Mouse (Mus musculus) layer of hippocampus, postnatal 10 days (tissue): ENCODE results near the gene Itgae. TPM values are rescaled to one million over a fixed set of nuclear protein-coding genes. Genes with fewer than 3 reads are reported as not detected.

Source experiments
- DNase-seq, 2 experiments: peaks; one replicate each; pipeline ENCODE4 v3.0.0; 2021; ENCODE audit warnings: low spot score in 2 of 2
- long read RNA-seq: library from polyadenylated mRNA; stranded (forward); transcript quantifications from one replicate; pipeline ENCODE4 v2.0.0, GENCODE M21; 2023
- total RNA-seq, 2 experiments: library from RNA; stranded (reverse); gene quantifications; 2 replicates each; pipeline ENCODE4 v1.2.3; 2021

The Itgae gene
- under 1 TPM; 0.11 to 0.32 TPM for total RNA-seq
- long read RNA-seq = 0 reads

GRCm38 (mm10) chr11:73090283-73090682, at the start of gene Itgae:
Gene Itgae, plus strand, starts transcription at chr11:73090583.
- no peak for DNase-seq

GRCm38 (mm10) chr11:73044229-73044755, 46.1 kb upstream of the Itgae start:
- DNase-seq = no peak

GRCm38 (mm10) chr11:73044789-73045188, 45.6 kb upstream of the Itgae start:
- DNase-seq = no peak

- peak; percentile 95 to 97 for DNase-seq
These were observed 42.8 kb upstream of the Itgae start, which contains the start of gene Ncbp3 for GRCm38 (mm10) chr11:73047542-73047996. Gene Ncbp3, plus strand, starts transcription at chr11:73047783.

- no peak for DNase-seq
These were observed 42.1 kb upstream of the Itgae start for GRCm38 (mm10) chr11:73048030-73048876.

- DNase-seq = peak; percentile 82 to 86
These were observed 41.0 kb upstream of the Itgae start for GRCm38 (mm10) chr11:73049335-73049734.

GRCm38 (mm10) chr11:73052795-73053194, 37.6 kb upstream of the Itgae start:
- no peak for DNase-seq

GRCm38 (mm10) chr11:73057701-73058100, 32.7 kb upstream of the Itgae start:
- no peak for DNase-seq

GRCm38 (mm10) chr11:73059630-73060029, 30.8 kb upstream of the Itgae start:
- DNase-seq = no peak

- no peak for DNase-seq
These were observed 29.0 kb upstream of the Itgae start for GRCm38 (mm10) chr11:73061413-73061812.

- DNase-seq = peak; percentile 58 to 74
These were observed 18.5 kb upstream of the Itgae start for GRCm38 (mm10) chr11:73071839-73072238.

GRCm38 (mm10) chr11:73076295-73076694, 14.1 kb upstream of the Itgae start:
- DNase-seq = no peak

GRCm38 (mm10) chr11:73076733-73077132, 13.7 kb upstream of the Itgae start:
- no peak for DNase-seq

- no peak for DNase-seq
These were observed 13.1 kb upstream of the Itgae start for GRCm38 (mm10) chr11:73077211-73077720.

GRCm38 (mm10) chr11:73078615-73079014, 11.8 kb upstream of the Itgae start:
- DNase-seq = no peak

- no peak for DNase-seq
These were observed 10.1 kb upstream of the Itgae start for GRCm38 (mm10) chr11:73080306-73080705.

GRCm38 (mm10) chr11:73084303-73084702, 6.1 kb upstream of the Itgae start:
- DNase-seq = no peak

GRCm38 (mm10) chr11:73084804-73085231, 5.6 kb upstream of the Itgae start:
- peak; percentile 40 to 56 for DNase-seq

GRCm38 (mm10) chr11:73085391-73085790, 5.0 kb upstream of the Itgae start:
- DNase-seq = no peak

- DNase-seq = no peak
These were observed 2.5 kb upstream of the Itgae start for GRCm38 (mm10) chr11:73087700-73088480.

- no peak for DNase-seq
These were observed 443 bp downstream of the Itgae start for GRCm38 (mm10) chr11:73090826-73091225.
